Mouse (Mus musculus) midbrain, embryonic 10.5 days (tissue): ENCODE data around the gene Sh2d2a. TPM values are rescaled to one million over a fixed set of nuclear protein-coding genes. Genes with fewer than 3 reads are reported as not detected.
A peak's percentile ranks its signal among the peaks of the same experiment; 100 is the strongest.
"Not testable (repeated sequence)": the region's sequence is repeated elsewhere in the genome, so short reads cannot be mapped to it uniquely, and the experiment has no call there.

Source experiments
- DNase-seq: peaks from one replicate; pipeline ENCODE4 v3.0.0-alpha.2; 2017; ENCODE audit warnings: low spot score
- H3K27ac ChIP-seq: fragments of 300-500 bp; sonication (generic); replicated peaks from 2 replicates; pipeline ENCODE4 v1.5.1; 2016; ENCODE audit warnings: mild to moderate bottlenecking
- H3K27me3 ChIP-seq: fragments of 300-500 bp; sonication (generic); 2 replicates; pipeline ENCODE4 v1.6.1; 2016; ENCODE audit warnings: low read depth, mild to moderate bottlenecking; ENCODE audit not compliant: poor library complexity, severe bottlenecking
- H3K36me3 ChIP-seq: fragments of 300-500 bp; sonication (generic); 2 replicates; pipeline ENCODE4 v1.6.1; 2016; ENCODE audit warnings: mild to moderate bottlenecking, moderate library complexity
- H3K4me1 ChIP-seq: fragments of 300-500 bp; sonication (generic); 2 replicates; pipeline ENCODE4 v1.6.1; 2016
- H3K4me3 ChIP-seq: fragments of 300-500 bp; sonication (generic); 2 replicates; pipeline ENCODE4 v1.5.1; 2016; ENCODE audit warnings: mild to moderate bottlenecking, moderate library complexity
- H3K9me3 ChIP-seq: fragments of 300-500 bp; sonication (generic); replicated peaks from 2 replicates; pipeline ENCODE4 v1.6.1; 2016; ENCODE audit warnings: mild to moderate bottlenecking
- WGBS: fragments of 180-500 bp; shearing (Covaris S2); methylation state at CpG from one replicate; pipeline ENCODE4 v1.1.7; 2016; 5-methylcytosine and 5-hydroxymethylcytosine counted together
- polyA plus RNA-seq: library from polyadenylated mRNA; unstranded; fragments of >200 nt; fragmentation: Nextera tagmentation; extraction: Ambion mirVana; gene quantifications from 2 replicates; pipeline ENCODE4 v1.2.1, GENCODE M21; 2016

Gene Sh2d2a
- polyA plus RNA-seq, 1 experiment from 2014 or later: 0.06 TPM

DNA sequence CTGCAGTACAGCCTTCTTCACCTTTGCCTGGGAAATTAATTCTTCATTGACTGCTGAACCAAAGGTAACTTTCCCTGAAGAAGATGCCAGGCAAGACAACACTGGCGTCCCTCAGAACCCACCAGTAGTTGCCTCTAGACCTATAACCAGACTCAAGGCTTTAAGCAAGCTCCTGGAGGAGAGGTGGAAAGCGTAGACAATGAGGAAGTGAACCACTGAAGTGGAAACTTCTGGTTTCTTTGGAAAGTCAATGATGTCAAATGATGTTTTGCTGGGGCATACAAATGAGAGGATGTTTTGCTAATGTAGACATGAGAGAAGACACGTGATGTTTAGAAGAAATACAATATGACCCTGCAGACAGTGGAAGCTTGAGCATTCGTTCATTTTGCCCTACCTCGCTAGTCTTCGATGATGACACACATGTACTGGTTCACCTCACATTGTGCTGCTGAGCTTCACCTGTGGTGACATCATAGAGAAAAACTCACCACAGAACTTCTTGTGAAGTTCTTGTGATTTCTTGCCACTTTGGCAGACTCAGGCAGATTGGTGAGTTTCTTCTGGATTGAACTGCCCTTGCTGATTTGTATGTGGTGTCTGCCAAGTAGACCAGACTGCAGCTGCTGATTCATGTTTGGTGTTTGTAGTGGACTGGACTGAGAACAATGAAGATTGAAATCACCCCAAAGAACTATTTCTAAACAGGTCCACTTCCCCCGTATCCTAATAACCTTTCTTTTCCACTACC, 14.3 kb upstream of the Sh2d2a start:
- no peaks in the 10 kb centered on the region for H3K36me3 ChIP-seq
- H3K4me1 ChIP-seq: no peaks in the 10 kb centered on the region
- 86% methylated on average over 7 of the region's 7 CpGs for WGBS
- H3K4me3 ChIP-seq: no peak overlapping the region
- DNase-seq: no peak
- H3K27ac ChIP-seq: no peak overlapping the region
- no peaks in the 10 kb centered on the region for H3K27me3 ChIP-seq
- H3K9me3 ChIP-seq: no peaks in the 10 kb centered on the region

DNA sequence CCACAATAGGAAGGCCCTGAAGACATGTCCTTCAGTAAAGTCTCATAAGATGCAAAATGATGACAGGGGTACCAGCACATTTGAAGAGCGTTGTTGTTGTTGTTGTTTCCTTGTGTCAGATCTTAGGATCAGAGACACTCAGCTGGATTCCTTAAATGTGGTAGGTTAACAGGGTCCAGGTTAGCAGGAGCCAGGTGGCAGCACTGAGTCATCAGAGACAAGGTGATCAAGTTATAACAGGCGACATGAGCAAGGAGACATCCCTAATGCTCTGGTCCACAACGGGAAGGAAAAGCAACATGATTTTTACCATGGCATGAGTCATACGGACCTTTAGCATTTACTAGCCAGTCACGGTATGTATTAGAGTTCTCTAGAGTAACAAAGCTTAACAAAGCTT, 13.1 kb upstream of the Sh2d2a start:
- no peak overlapping the region for H3K27ac ChIP-seq
- H3K9me3 ChIP-seq: no peaks in the 10 kb centered on the region
- no peaks in the 10 kb centered on the region for H3K4me1 ChIP-seq
- WGBS: 74% methylated on average over 5 of the region's 5 CpGs
- H3K36me3 ChIP-seq: no peaks in the 10 kb centered on the region
- H3K27me3 ChIP-seq: no peaks in the 10 kb centered on the region
- no peak overlapping the region for H3K4me3 ChIP-seq
- DNase-seq: no peak

DNA sequence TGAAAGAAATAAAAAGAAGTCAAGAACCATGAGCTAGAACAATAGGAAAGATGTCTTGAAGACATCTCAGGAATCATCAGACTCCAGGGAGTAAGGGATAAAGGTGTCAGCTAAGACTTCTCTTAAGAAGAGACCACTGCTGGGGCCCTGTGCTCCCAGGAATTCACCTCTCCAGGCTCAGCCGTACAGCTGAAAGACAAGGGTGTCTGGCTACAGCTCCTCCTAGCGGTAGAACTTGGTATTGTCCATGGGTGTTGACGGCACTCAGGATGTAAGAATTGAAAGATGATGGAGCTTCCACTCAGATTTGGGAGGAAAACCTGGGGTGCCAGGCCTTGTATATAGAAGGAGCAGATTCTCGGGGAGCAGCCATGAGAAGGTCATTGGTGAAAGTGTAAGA, 7.9 kb upstream of the Sh2d2a start:
- Histone ChIP-seq H3K9me3 (no peaks in the 10 kb centered on the region), H3K27ac (no peak overlapping the region), H3K36me3 (no peaks in the 10 kb centered on the region), H3K27me3 (peaks cover 14% of the 10 kb centered on the region; the same call in 1 of the 2 replicates), H3K4me3 (no peak overlapping the region), H3K4me1 (no peaks in the 10 kb centered on the region)
- DNase-seq: peak; percentile 76
- WGBS: 5% methylated on average over 4 of the region's 4 CpGs

DNA sequence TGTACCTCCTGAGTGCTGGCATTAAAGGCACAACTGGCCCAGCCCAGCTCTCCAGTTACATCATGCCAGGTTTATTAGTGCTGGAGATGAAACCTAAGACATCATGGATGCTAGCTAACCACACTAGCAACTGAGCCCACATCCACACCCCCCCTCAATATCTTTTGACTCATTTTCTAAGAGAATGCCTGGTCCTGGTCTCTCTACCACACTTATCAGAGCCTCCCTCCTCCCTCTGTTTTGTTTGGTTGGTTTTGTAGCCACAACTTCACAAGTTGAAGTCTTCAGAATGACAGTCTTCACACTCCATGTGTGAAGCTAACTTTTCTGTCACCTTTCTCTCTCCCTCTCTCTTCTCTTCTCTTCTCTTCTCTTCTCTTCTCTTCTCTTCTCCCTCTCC, 5.7 kb upstream of the Sh2d2a start:
- no peak overlapping the region for H3K27ac ChIP-seq
- peaks cover 14% of the 10 kb centered on the region; the same call in 1 of the 2 replicates for H3K27me3 ChIP-seq
- no peak for DNase-seq
- no peaks in the 10 kb centered on the region for H3K36me3 ChIP-seq
- no peaks in the 10 kb centered on the region for H3K4me1 ChIP-seq
- H3K4me3 ChIP-seq: no peak overlapping the region
- no peaks in the 10 kb centered on the region for H3K9me3 ChIP-seq

DNA sequence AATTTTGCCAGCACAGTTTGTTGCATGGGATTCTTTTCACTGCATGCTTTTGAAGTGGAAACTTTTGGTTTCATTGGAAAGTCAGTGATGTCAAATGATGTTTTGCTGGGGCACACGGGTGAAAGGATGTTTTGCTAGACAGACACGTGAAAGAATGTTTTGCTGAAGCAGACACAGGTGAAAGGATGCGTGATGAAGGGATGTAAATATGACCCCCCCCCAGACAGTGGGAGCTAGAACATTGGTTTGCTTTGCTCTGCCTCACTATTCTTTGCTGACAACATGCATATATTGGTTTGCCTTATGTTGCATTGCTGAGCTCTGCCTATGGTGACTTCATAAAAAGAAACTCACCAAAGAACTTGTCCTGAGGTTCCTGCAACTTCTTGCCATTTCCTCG, 1.6 kb upstream of the Sh2d2a start:
- H3K4me1 ChIP-seq: no peaks in the 10 kb centered on the region
- H3K27me3 ChIP-seq: 0 out of 2 replicates have a peak, but pooled peaks cover 2% of the 10 kb centered on the region
- no peaks in the 10 kb centered on the region for H3K9me3 ChIP-seq
- H3K27ac ChIP-seq: no peak overlapping the region
- H3K36me3 ChIP-seq: no peaks in the 10 kb centered on the region
- WGBS: 90% methylated on average over 4 of the region's 4 CpGs
- no peak overlapping the region for H3K4me3 ChIP-seq
- DNase-seq: no peak

DNA sequence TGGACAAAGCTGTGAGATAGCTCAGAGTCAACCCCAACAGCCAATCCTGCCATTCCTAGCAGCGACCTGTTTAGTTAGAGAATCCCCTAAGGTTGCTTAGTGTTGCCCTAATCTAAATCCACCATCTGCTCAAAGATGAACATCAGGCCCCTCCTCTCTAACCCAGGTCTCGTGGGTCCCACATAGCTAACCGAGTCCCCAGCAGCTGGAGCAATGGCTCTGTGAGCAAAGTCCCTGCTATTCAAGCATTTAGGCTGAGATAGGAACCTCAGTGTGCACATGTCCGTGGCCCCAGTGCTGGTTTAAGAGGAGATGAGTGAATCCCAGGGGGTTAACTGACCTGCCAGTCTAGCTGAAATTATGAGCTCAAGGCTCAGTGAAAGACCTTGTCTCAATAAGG, 369 bp upstream of the Sh2d2a start:
- Histone ChIP-seq H3K36me3 (no peaks in the 10 kb centered on the region), H3K4me1 (no peaks in the 10 kb centered on the region), H3K27me3 (no peaks in the 10 kb centered on the region), H3K27ac (no peak overlapping the region), H3K9me3 (no peaks in the 10 kb centered on the region), H3K4me3 (no peak overlapping the region)
- whole genome bisulfite sequencing: 72% methylated on average over 4 of the region's 4 CpGs
- no peak for DNase-seq

DNA sequence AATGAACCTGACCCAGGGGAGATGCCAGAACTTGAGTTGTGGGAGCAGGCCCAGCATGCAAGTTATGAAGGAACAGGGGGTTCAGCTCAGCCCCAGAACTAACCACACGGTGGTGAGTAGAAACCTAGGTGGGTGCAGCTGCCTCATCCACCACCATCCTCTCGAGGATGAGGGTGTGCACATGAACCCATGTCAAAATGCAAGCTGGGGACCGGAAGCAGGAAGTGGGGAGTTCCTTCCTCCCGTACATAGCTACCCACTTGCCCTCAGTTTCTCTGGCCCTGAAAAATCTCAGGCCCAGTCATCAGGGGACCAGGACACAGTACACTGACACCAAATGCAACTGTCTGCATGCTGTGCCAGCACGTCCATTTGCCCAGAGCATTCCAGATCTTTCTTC, 1.1 kb downstream of the Sh2d2a start:
- Histone ChIP-seq H3K4me1 (no peaks in the 10 kb centered on the region), H3K9me3 (no peaks in the 10 kb centered on the region), H3K27ac (0 out of 2 replicates have a peak overlapping the region, but pooled peaks have one; percentile 9), H3K27me3 (no peaks in the 10 kb centered on the region), H3K36me3 (no peaks in the 10 kb centered on the region), H3K4me3 (no peak overlapping the region)
- no peak for DNase-seq
- 78% methylated on average over 5 of the region's 5 CpGs for WGBS

DNA sequence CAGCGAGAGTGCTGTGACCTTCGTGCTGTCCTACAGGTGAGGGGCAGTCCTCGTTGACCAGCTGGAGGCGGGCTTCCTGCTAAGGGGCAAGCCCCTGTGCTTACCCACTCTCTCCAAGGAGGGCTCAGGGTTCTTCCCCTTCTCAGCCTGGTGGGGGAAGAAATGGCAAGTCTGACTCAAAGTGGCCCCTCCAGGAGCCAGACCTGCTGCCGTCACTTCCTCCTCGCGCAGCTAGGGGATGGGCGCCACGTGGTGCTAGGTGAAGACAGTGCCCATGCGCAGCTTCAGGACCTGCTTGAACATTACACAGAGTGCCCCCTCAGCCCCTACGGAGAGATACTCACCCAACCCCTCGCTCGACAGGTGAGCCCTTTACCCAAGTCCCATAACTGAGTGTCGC, 2.6 kb downstream of the Sh2d2a start:
- Histone ChIP-seq H3K9me3 (no peaks in the 10 kb centered on the region), H3K27me3 (no peaks in the 10 kb centered on the region), H3K4me1 (peaks cover 8% of the 10 kb centered on the region), H3K36me3 (no peaks in the 10 kb centered on the region), H3K27ac (no peak overlapping the region), H3K4me3 (no peak overlapping the region)
- no peak for DNase-seq
- WGBS: 83% methylated on average over 14 of the region's 14 CpGs

DNA sequence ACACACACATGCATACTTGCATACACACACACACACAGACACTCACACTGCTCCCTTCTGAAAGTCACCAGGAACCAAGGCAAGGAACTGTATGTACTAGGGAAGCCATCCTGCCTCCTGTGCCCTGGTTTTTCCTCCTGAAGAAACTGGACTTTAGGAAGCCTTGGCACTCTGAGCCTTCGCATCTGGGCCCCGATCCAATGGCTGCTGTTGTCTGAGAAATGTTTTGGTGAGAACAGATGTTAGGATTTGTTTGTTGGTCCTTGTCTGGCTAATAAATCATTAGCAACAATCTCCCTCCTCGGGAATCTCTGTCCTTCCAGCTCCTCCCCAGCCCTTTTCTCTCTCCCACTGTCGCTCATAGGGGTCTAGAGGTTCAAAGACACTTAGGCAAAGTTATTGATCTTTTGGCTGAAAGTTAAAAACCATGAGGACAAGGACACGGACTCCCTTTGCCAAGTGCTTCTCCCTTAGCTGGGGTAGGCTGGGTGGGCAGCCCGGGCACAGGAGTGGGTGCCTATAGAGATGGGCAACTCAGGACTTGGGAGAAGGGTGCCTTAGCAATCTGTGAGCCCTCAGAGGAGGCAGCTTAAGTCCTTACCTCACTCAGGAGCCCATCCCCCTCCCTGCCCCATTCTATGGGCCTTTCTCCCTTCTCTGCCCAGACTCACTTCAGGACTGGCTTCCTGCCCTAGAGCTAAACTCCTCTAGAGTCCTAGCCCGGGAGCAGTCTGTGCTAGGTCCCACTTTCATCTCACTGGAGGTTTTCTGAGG, 8.4 kb downstream of the Sh2d2a start:
- no peak overlapping the region for H3K27ac ChIP-seq

DNA sequence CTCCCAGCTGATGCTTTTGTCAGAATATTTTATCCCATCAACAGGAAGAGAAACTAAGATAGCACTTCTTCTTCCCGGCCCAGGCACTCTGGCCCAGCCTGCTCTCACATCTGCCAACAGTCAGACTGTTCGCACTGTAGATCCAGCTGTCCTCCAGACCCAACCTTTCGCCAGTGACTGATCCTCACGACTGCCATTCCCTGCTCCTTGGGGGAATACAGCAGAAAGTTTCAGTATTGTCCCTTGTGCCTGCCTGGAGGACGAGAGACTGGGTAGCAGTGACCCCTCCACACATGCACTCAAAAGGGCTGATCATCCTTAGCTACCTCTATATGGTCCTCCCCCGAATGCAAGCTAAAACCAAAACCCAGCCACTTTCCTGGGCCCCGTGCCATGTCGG, 9.4 kb downstream of the Sh2d2a start:
- Histone ChIP-seq H3K4me3 (no peak overlapping the region), H3K36me3 (peaks cover 52% of the 10 kb centered on the region), H3K27ac (no peak overlapping the region), H3K9me3 (no peaks in the 10 kb centered on the region), H3K27me3 (no peaks in the 10 kb centered on the region), H3K4me1 (peaks cover 8% of the 10 kb centered on the region)
- WGBS: 90% methylated on average over 8 of the region's 8 CpGs
- no peak for DNase-seq

More for the DNA sequence above, 8.4 kb downstream of the Sh2d2a start:
- Histone ChIP-seq H3K36me3 (peaks cover 43% of the 10 kb centered on the region), H3K27me3 (no peaks in the 10 kb centered on the region), H3K4me1 (peaks cover 8% of the 10 kb centered on the region), H3K9me3 (no peaks in the 10 kb centered on the region), H3K4me3 (no peak overlapping the region)
- 78% methylated on average over 7 of the region's 7 CpGs for WGBS
- no peak for DNase-seq

DNA sequence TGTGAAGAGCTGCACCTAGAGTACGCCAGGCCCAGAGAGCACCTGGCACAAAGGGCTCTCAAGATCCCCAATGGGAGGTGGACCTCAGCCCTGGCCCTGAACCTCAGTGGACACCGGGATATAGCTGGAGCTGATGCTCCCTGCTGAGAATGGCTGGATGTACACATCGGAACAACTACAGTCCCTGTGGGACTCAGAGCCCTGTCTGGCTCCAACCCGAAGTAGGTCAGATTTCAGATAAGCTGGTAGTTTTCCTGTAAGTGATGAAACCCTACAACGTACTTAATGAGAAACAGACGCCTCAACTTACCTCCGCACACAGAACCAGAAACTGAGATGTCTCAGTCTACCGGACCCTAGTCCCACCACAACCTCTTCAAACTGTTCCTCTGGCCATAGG, 11.1 kb downstream of the Sh2d2a start:
- WGBS: 92% methylated on average over 8 of the region's 8 CpGs
- no peaks in the 10 kb centered on the region for H3K9me3 ChIP-seq
- H3K36me3 ChIP-seq: peaks cover 69% of the 10 kb centered on the region
- no peak for DNase-seq
- no peaks in the 10 kb centered on the region for H3K27me3 ChIP-seq
- H3K4me1 ChIP-seq: peaks cover 8% of the 10 kb centered on the region
- H3K27ac ChIP-seq: no peak overlapping the region
- no peak overlapping the region for H3K4me3 ChIP-seq

DNA sequence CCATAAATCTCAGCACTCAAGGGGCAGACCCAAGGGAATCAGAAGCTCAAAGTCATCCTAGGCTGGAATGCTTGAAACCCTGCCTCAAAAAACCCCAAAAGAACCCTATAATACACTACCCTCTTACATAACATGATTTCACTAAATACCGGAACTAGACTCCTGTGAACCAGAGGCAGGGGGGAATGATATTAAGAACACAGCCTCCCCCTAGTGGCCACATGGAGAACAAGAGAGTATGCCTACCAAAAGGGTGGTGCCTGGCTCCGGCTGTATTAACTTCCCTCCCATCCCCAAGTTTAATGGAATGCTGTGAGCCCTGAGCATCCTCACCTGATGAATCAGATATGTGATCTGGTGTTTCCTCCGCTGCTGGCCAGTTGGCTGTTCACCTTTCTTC, 13.3 kb downstream of the Sh2d2a start:
- no peak overlapping the region for H3K4me3 ChIP-seq
- peak; percentile 49 for DNase-seq
- H3K27me3 ChIP-seq: no peaks in the 10 kb centered on the region
- no peaks in the 10 kb centered on the region for H3K9me3 ChIP-seq
- H3K27ac ChIP-seq: no peak overlapping the region
- WGBS: 43% methylated on average over 3 of the region's 3 CpGs
- H3K4me1 ChIP-seq: no peaks in the 10 kb centered on the region
- H3K36me3 ChIP-seq: peaks cover 89% of the 10 kb centered on the region

DNA sequence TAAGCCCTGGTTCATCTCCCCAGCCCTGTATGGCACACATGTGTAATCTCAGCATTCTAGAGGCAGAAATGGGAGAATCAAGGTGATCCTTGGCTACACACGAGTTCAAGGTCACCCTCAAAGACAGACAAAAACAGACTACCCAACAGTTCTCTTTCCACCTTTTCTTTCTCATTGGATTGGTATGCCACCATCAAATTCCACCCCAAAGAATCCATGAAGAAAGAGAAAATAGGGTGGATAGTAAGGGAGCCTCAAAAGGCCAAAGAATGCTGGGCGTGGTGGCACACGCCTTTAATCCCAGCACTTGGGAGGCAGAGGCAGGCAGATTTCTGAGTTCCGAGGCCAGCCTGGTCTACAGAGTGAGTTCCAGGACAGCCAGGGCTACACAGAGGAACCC, 17.6 kb downstream of the Sh2d2a start:
- H3K36me3 ChIP-seq: peaks cover 98% of the 10 kb centered on the region
- H3K4me1 ChIP-seq, H3K27ac ChIP-seq, H3K27me3 ChIP-seq, DNase-seq, H3K4me3 ChIP-seq, H3K9me3 ChIP-seq: not testable (repeated sequence)
- 91% methylated on average over 4 of the region's 4 CpGs for WGBS
